Mouse (Mus musculus): ENCODE measurements around the gene Heg1. TPM values are rescaled to one million over a fixed set of nuclear protein-coding genes. Genes with fewer than 3 reads are reported as not detected.

Gene Heg1
- polyA plus RNA-seq, 1 experiment from 2014 or later, result 37.7 TPM

GRCm38 (mm10) chr16:33755293-33755692, 71.1 kb downstream of the Heg1 start:
- Histone ChIP-seq H3K4me2 (no peak overlapping the region), H3K36me3 (replicated peaks) (peaks cover 69% of the 10 kb centered on the region)

GRCm38 (mm10) chr16:33755961-33756360, 71.8 kb downstream of the Heg1 start:
- no peak overlapping the region for H3K27ac ChIP-seq
- H3K4me1 ChIP-seq, result peaks cover 7% of the 10 kb centered on the region
- H3K4me3 ChIP-seq (replicated peaks), result no peak overlapping the region
- H3K36me3 ChIP-seq (replicated peaks), result peaks cover 68% of the 10 kb centered on the region
- H3K9me3 ChIP-seq, result no peaks in the 10 kb centered on the region
- 55% methylated on average over 16 of the region's 16 CpGs for WGBS
- no peak overlapping the region for H3K9ac ChIP-seq
- H3K27me3 ChIP-seq, result no peaks in the 10 kb centered on the region
- ATAC-seq (ENCODE audit: low FRiP score), result no peak
- H3K4me2 ChIP-seq, result no peak overlapping the region

More at GRCm38 (mm10) chr16:33755293-33755692, 71.1 kb downstream of the Heg1 start:
- H3K9ac ChIP-seq, result no peak overlapping the region
- H3K9me3 ChIP-seq, result no peaks in the 10 kb centered on the region
- 0 out of 2 replicates have a peak, but pooled peaks cover under 1% of the 10 kb centered on the region for H3K4me1 ChIP-seq
- H3K27me3 ChIP-seq, result no peaks in the 10 kb centered on the region
- 74% methylated on average over 8 of the region's 8 CpGs for WGBS
- no peak for ATAC-seq (ENCODE audit: low FRiP score)
- no peak overlapping the region for H3K27ac ChIP-seq
- H3K4me3 ChIP-seq (replicated peaks), result no peak overlapping the region

- no peak overlapping the region for H3K9ac ChIP-seq
- no peak for ATAC-seq (ENCODE audit: low FRiP score)
- peaks cover 8% of the 10 kb centered on the region for H3K4me1 ChIP-seq
- H3K4me2 ChIP-seq, result no peak overlapping the region
- H3K9me3 ChIP-seq, result no peaks in the 10 kb centered on the region
- H3K27ac ChIP-seq, result no peak overlapping the region
- H3K4me3 ChIP-seq (replicated peaks), result no peak overlapping the region
- H3K36me3 ChIP-seq (replicated peaks), result peaks cover 68% of the 10 kb centered on the region
- 52% methylated on average over 6 of the region's 6 CpGs for WGBS
- H3K27me3 ChIP-seq, result no peaks in the 10 kb centered on the region
Observed at GRCm38 (mm10) chr16:33756396-33756795, 72.2 kb downstream of the Heg1 start.

GRCm38 (mm10) chr16:33759207-33759606, 75.0 kb downstream of the Heg1 start:
- no peak overlapping the region for H3K9ac ChIP-seq
- H3K27me3 ChIP-seq, result no peaks in the 10 kb centered on the region
- WGBS, result 94% methylated on average over 7 of the region's 7 CpGs
- H3K4me3 ChIP-seq (replicated peaks), result no peak overlapping the region
- H3K27ac ChIP-seq, result no peak overlapping the region
- peaks cover 24% of the 10 kb centered on the region for H3K4me1 ChIP-seq
- ATAC-seq (ENCODE audit: low FRiP score), result no peak
- no peaks in the 10 kb centered on the region for H3K9me3 ChIP-seq
- peaks cover 58% of the 10 kb centered on the region for H3K36me3 ChIP-seq (replicated peaks)
- no peak overlapping the region for H3K4me2 ChIP-seq

GRCm38 (mm10) chr16:33760542-33760941, 76.4 kb downstream of the Heg1 start:
- H3K4me1 ChIP-seq, result peaks cover 35% of the 10 kb centered on the region
- H3K4me2 ChIP-seq, result no peak overlapping the region
- WGBS, result 41% methylated on average over 5 of the region's 5 CpGs
- no peak overlapping the region for H3K27ac ChIP-seq
- H3K36me3 ChIP-seq (replicated peaks), result peaks cover 45% of the 10 kb centered on the region
- no peak for ATAC-seq (ENCODE audit: low FRiP score)
- no peak overlapping the region for H3K9ac ChIP-seq
- no peaks in the 10 kb centered on the region for H3K9me3 ChIP-seq
- no peak overlapping the region for H3K4me3 ChIP-seq (replicated peaks)
- no peaks in the 10 kb centered on the region for H3K27me3 ChIP-seq

GRCm38 (mm10) chr16:33760996-33761395, 76.8 kb downstream of the Heg1 start:
- H3K27ac ChIP-seq, result no peak overlapping the region
- H3K9ac ChIP-seq, result no peak overlapping the region
- no peaks in the 10 kb centered on the region for H3K27me3 ChIP-seq
- H3K9me3 ChIP-seq, result no peaks in the 10 kb centered on the region
- no peak overlapping the region for H3K4me3 ChIP-seq (replicated peaks)
- H3K4me2 ChIP-seq, result no peak overlapping the region
- H3K36me3 ChIP-seq (replicated peaks), result peaks cover 42% of the 10 kb centered on the region
- peaks cover 35% of the 10 kb centered on the region for H3K4me1 ChIP-seq
- ATAC-seq (ENCODE audit: low FRiP score), result no peak
- WGBS, result 59% methylated on average over 11 of the region's 11 CpGs

- H3K27ac ChIP-seq, result peak overlapping the region; percentile 72
- H3K4me2 ChIP-seq, result peak overlapping the region; percentile 35; the same call in 1 of the 2 replicates
- H3K9me3 ChIP-seq, result no peaks in the 10 kb centered on the region
- ATAC-seq (ENCODE audit: low FRiP score), result peak; percentile 82
- peaks cover 35% of the 10 kb centered on the region for H3K4me1 ChIP-seq
- H3K36me3 ChIP-seq (replicated peaks), result peaks cover 37% of the 10 kb centered on the region
- H3K4me3 ChIP-seq (replicated peaks), result no peak overlapping the region
- H3K27me3 ChIP-seq, result no peaks in the 10 kb centered on the region
- H3K9ac ChIP-seq, result no peak overlapping the region
- WGBS, result 10% methylated on average over 12 of the region's 12 CpGs
Observed at GRCm38 (mm10) chr16:33764501-33765193, 80.5 kb downstream of the Heg1 start.

- Histone ChIP-seq H3K4me3 (replicated peaks) (no peak overlapping the region), H3K4me2 (no peak overlapping the region), H3K36me3 (replicated peaks) (peaks cover 37% of the 10 kb centered on the region), H3K9ac (no peak overlapping the region), H3K4me1 (peaks cover 34% of the 10 kb centered on the region), H3K27ac (peak overlapping the region; percentile 72; the same call in 1 of the 2 replicates), H3K27me3 (no peaks in the 10 kb centered on the region), H3K9me3 (no peaks in the 10 kb centered on the region)
- no peak for ATAC-seq (ENCODE audit: low FRiP score)
- 96% methylated on average over 2 of the region's 2 CpGs for WGBS
Observed at GRCm38 (mm10) chr16:33765477-33765876, 81.3 kb downstream of the Heg1 start.

- WGBS, result 91% methylated on average over 12 of the region's 12 CpGs
- Histone ChIP-seq H3K27ac (no peak overlapping the region), H3K4me1 (peaks cover 27% of the 10 kb centered on the region), H3K9me3 (no peaks in the 10 kb centered on the region), H3K4me2 (no peak overlapping the region), H3K27me3 (no peaks in the 10 kb centered on the region), H3K36me3 (replicated peaks) (peaks cover 29% of the 10 kb centered on the region), H3K9ac (no peak overlapping the region), H3K4me3 (replicated peaks) (no peak overlapping the region)
- no peak for ATAC-seq (ENCODE audit: low FRiP score)
Observed at GRCm38 (mm10) chr16:33766309-33766708, 82.1 kb downstream of the Heg1 start.

GRCm38 (mm10) chr16:33766757-33767156, 82.6 kb downstream of the Heg1 start:
- Histone ChIP-seq H3K9me3 (no peaks in the 10 kb centered on the region), H3K27ac (no peak overlapping the region), H3K4me3 (replicated peaks) (no peak overlapping the region), H3K27me3 (no peaks in the 10 kb centered on the region), H3K36me3 (replicated peaks) (peaks cover 28% of the 10 kb centered on the region), H3K4me2 (no peak overlapping the region), H3K9ac (no peak overlapping the region), H3K4me1 (peaks cover 27% of the 10 kb centered on the region)
- no peak for ATAC-seq (ENCODE audit: low FRiP score)
- 79% methylated on average over 15 of the region's 15 CpGs for WGBS

- no peak for ATAC-seq (ENCODE audit: low FRiP score)
- H3K27me3 ChIP-seq, result no peaks in the 10 kb centered on the region
- no peak overlapping the region for H3K9ac ChIP-seq
- no peak overlapping the region for H3K4me2 ChIP-seq
- 95% methylated on average over 3 of the region's 3 CpGs for WGBS
- no peaks in the 10 kb centered on the region for H3K9me3 ChIP-seq
- H3K36me3 ChIP-seq (replicated peaks), result peaks cover 19% of the 10 kb centered on the region
- no peak overlapping the region for H3K4me3 ChIP-seq (replicated peaks)
- peaks cover 15% of the 10 kb centered on the region for H3K4me1 ChIP-seq
- no peak overlapping the region for H3K27ac ChIP-seq
Observed at GRCm38 (mm10) chr16:33768491-33769278, 84.5 kb downstream of the Heg1 start.

- Histone ChIP-seq H3K27me3 (no peaks in the 10 kb centered on the region), H3K4me1 (peaks cover 5% of the 10 kb centered on the region), H3K4me3 (replicated peaks) (no peak overlapping the region), H3K9ac (no peak overlapping the region), H3K9me3 (no peaks in the 10 kb centered on the region), H3K27ac (no peak overlapping the region), H3K36me3 (replicated peaks) (peaks cover 19% of the 10 kb centered on the region), H3K4me2 (no peak overlapping the region)
- WGBS, result 93% methylated on average over 7 of the region's 7 CpGs
- no peak for ATAC-seq (ENCODE audit: low FRiP score)
Observed at GRCm38 (mm10) chr16:33769848-33770247, 85.7 kb downstream of the Heg1 start.

All from forebrain, embryonic 12.5 days (tissue).